Mouse (Mus musculus): ENCODE data around the gene Cntnap1. TPM values are rescaled to one million over a fixed set of nuclear protein-coding genes. Genes with fewer than 3 reads are reported as not detected.
"Not testable (repeated sequence)": the region's sequence is repeated elsewhere in the genome, so short reads cannot be mapped to it uniquely, and the experiment has no call there.

The Cntnap1 gene
- polyA plus RNA-seq, 1 experiment = 1.5 TPM

DNA sequence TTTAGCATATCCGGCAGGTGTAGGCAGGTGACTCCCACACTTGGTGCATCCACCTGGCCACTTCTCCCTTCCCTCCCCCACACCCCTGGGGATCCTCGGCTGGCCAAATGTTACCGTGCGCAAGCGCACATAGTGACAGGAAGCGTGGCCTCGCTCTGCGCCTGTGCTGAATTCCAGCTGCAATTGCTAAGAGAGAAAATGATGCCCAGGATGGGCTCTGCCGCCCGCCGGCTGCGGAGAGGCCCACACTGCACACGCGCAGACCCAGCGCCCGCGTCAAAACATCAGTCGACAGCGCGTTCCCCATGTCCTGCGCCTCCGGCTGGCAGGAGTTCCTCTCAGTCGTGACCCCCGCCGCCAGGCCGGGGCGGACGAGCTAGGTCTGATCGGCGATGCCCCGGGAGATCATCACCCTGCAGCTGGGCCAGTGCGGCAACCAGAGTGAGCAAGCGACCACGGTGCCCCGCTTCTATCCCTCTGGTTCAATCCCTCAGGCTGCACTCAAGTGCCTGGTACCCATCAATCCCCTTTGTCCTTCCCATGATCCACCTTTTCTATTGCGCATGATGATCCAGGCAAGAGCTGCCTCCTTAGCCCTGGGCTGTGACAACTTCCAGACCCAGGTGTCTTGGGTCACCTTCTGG is 14.5 kb upstream of the Cntnap1 start, which contains the start of gene Tubg2:
Gene Tubg2 (plus strand): TSS at position 180 of the 644 bp plus-strand sequence.
- no peak; the same call in 1 of the 2 replicates for TF ChIP-seq POLR2A (IDR thresholded peaks at IDR 0.05; ENCODE audit: borderline replicate concordance, control insufficient read depth, low read depth, low read length)
- TF ChIP-seq CTCF (IDR thresholded peaks at IDR 0.05; ENCODE audit: control insufficient read depth, insufficient read depth, low read length) = no peak
- Histone ChIP-seq H3K4me1 (ENCODE audit: control insufficient read depth, insufficient read depth, low read length) (no peaks in the 10 kb centered on the region), H3K27ac (ENCODE audit: control insufficient read depth, insufficient read depth, low read depth, low read length, poor library complexity) (no peak within 1 kb of the TSS), H3K4me3 (replicated peaks; ENCODE audit: control insufficient read depth, low read depth, low read length) (no peak within 1 kb of the TSS)
- 5% methylated on average over 36 of the region's 36 CpGs for WGBS

DNA sequence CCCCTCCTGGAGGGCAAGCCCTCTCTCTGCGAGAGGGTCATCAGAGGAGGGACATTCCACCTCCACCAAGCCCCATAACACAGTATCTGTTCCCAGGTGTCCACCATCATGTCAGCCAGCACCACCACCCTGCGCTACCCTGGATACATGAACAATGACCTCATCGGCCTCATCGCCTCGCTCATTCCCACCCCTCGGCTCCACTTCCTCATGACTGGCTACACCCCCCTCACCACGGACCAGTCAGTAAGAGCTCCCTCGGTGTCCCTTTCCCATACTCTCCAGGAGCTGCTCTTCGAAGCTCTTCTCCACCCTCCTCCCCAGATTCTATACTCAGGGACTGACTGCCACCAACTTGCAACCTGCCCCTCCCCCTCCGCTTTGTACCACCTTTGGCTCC is 10.2 kb upstream of the Cntnap1 start:
- 72% methylated on average over 10 of the region's 10 CpGs for WGBS
- not testable (repeated sequence) for H3K4me3 ChIP-seq (replicated peaks; ENCODE audit: control insufficient read depth, low read depth, low read length); H3K4me1 ChIP-seq (ENCODE audit: control insufficient read depth, insufficient read depth, low read length); H3K27ac ChIP-seq (ENCODE audit: control insufficient read depth, insufficient read depth, low read depth, low read length, poor library complexity)

DNA sequence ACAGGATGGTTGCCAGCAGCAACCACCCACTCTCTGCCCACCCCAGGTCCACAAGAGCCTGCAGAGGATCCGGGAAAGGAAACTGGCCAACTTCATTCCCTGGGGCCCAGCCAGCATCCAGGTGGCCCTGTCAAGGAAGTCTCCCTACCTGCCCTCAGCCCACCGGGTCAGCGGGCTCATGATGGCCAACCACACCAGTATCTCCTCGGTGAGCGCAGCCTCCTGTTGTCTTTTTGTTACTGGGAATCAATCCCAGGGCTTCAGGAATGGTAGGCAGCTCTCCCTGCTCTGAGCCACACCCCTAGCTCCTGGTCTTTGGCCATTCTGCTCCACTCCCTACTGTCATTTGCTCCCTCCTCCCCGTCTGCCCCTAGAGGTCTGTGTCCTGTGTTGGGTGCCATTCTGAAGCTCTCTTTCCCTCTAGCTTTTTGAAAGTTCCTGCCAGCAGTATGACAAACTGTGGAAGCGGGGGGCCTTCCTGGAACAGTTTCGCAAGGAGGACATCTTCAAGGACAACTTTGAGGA is 9.3 kb upstream of the Cntnap1 start:
- H3K27ac ChIP-seq (ENCODE audit: control insufficient read depth, insufficient read depth, low read depth, low read length, poor library complexity); H3K4me1 ChIP-seq (ENCODE audit: control insufficient read depth, insufficient read depth, low read length); H3K4me3 ChIP-seq (replicated peaks; ENCODE audit: control insufficient read depth, low read depth, low read length): not testable (repeated sequence)
- WGBS = 78% methylated on average over 8 of the region's 8 CpGs

DNA sequence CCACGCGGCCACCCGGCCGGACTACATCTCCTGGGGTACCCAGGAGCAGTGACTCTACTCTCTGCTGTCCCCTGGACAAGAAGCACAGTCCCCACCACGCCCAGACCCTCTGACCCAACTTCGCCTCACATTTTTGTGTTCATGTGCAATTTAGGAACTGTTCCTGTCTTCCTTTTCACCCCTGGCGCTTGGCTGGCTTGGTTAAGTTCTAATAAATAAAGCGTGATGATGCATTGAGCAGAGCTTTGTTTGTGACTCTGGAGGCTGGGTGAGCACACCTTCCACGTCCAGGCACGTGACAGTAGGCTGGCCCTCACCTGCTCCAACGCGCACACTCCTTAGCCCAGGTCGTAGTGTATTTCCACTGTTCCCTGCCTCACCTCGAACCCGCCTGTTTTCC is 8.8 kb upstream of the Cntnap1 start:
- no peaks in the 10 kb centered on the region for H3K4me1 ChIP-seq (ENCODE audit: control insufficient read depth, insufficient read depth, low read length)
- H3K4me3 ChIP-seq (replicated peaks; ENCODE audit: control insufficient read depth, low read depth, low read length) = no peak overlapping the region
- TF ChIP-seq CTCF (IDR thresholded peaks at IDR 0.05; ENCODE audit: control insufficient read depth, insufficient read depth, low read length) (no peak), POLR2A (IDR thresholded peaks at IDR 0.05; ENCODE audit: borderline replicate concordance, control insufficient read depth, low read depth, low read length) (no peak)
- no peak overlapping the region for H3K27ac ChIP-seq (ENCODE audit: control insufficient read depth, insufficient read depth, low read depth, low read length, poor library complexity)
- WGBS = 83% methylated on average over 15 of the region's 15 CpGs

DNA sequence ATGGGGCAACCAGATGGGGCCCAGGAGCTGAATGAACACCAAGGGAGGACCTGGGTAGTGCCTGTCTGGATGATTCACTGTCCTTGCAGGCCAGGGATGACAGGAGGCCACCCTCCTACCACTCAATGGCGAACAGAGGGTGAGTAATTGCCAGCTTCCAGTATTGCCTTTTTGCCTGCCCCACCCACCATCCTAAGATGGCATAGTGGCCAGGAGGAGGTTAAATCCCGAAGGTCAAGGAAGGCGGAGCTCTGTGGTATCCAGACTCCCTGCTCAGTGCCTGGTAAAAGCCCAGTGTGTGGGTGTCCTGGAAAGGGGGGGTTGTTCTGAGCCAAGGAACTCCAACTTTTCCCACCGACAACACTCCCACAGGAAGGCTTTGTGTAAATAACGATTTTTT is 8.0 kb upstream of the Cntnap1 start:
- H3K4me3 ChIP-seq (replicated peaks; ENCODE audit: control insufficient read depth, low read depth, low read length) = no peak overlapping the region
- TF ChIP-seq CTCF (IDR thresholded peaks at IDR 0.05; ENCODE audit: control insufficient read depth, insufficient read depth, low read length) (no peak), POLR2A (IDR thresholded peaks at IDR 0.05; ENCODE audit: borderline replicate concordance, control insufficient read depth, low read depth, low read length) (no peak)
- WGBS = 65% methylated on average over 5 of the region's 5 CpGs
- no peak overlapping the region for H3K27ac ChIP-seq (ENCODE audit: control insufficient read depth, insufficient read depth, low read depth, low read length, poor library complexity)
- no peaks in the 10 kb centered on the region for H3K4me1 ChIP-seq (ENCODE audit: control insufficient read depth, insufficient read depth, low read length)

DNA sequence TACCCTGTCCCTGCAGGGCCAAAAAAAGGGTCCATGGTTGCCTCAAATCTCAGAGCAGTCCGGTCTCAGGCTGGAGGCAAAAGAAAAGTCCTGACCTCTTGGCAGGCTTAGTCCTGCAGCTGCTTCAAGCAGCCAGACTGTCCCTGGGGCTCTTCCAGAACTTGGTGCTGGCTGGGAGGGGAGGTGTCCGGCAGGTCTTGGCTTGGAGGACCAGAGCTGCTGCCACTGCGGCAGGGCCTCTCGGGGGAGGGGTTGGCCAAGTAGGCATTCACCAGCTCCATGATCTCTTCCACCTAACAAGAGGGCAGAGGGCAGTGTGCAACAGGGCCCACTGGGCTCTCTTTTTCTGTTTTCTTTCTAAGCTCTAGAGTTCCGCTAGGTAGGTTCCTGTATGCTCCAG is 7.6 kb upstream of the Cntnap1 start:
- H3K4me3 ChIP-seq (replicated peaks; ENCODE audit: control insufficient read depth, low read depth, low read length) = no peak overlapping the region
- H3K27ac ChIP-seq (ENCODE audit: control insufficient read depth, insufficient read depth, low read depth, low read length, poor library complexity) = no peak overlapping the region
- TF ChIP-seq POLR2A (IDR thresholded peaks at IDR 0.05; ENCODE audit: borderline replicate concordance, control insufficient read depth, low read depth, low read length) (no peak), CTCF (IDR thresholded peaks at IDR 0.05; ENCODE audit: control insufficient read depth, insufficient read depth, low read length) (no peak)
- no peaks in the 10 kb centered on the region for H3K4me1 ChIP-seq (ENCODE audit: control insufficient read depth, insufficient read depth, low read length)
- 83% methylated on average over 5 of the region's 5 CpGs for WGBS

DNA sequence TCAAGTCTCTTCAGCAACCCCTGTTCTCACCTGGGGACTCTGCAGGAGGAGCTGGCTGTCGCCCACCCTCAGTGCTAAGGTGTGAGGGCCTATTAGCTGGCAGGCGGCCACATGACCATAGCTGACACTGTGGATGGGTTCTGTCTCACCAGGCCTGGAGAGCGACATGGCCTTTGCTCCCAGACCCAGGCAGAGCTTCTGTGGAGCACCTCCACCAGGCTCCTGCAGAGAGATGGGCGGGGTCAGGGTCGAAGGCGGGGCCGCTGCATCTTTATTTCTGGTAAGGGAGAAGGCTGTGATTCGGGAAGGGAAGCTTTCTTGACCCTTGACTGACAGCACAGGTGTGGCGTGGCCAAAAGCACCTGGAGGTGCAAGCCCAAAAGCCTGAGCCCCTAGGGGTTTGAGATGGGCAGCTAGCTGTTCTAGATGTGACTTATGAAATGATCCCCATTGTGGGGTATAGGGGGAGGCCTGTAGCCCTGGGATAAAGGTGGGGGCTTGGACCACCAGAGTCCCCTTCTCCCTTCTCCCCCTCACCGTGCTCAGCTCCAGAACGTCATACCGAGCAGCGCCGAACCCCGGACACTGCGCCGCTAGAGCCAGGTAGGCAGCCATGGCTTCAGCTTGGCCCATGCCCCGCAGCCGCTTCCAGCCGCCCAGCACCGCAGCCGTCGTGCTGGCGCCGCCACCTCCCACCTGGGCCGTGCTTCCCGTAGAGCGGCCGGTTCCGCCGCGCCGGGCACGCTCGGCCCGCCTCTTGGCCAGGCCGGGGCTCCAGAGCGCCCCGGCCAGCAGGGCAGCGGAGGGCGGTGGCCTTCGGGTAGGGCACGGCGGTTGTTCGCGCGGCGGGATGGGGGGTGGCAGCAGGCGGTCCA is 6.6 kb upstream of the Cntnap1 start:
- Histone ChIP-seq H3K4me3 (replicated peaks; ENCODE audit: control insufficient read depth, low read depth, low read length) (no peak overlapping the region), H3K27ac (ENCODE audit: control insufficient read depth, insufficient read depth, low read depth, low read length, poor library complexity) (no peak overlapping the region), H3K4me1 (ENCODE audit: control insufficient read depth, insufficient read depth, low read length) (no peaks in the 10 kb centered on the region)
- no peak for TF ChIP-seq POLR2A (IDR thresholded peaks at IDR 0.05; ENCODE audit: borderline replicate concordance, control insufficient read depth, low read depth, low read length)
- no peak for TF ChIP-seq CTCF (IDR thresholded peaks at IDR 0.05; ENCODE audit: control insufficient read depth, insufficient read depth, low read length)
- 33% methylated on average over 49 of the region's 49 CpGs for WGBS

DNA sequence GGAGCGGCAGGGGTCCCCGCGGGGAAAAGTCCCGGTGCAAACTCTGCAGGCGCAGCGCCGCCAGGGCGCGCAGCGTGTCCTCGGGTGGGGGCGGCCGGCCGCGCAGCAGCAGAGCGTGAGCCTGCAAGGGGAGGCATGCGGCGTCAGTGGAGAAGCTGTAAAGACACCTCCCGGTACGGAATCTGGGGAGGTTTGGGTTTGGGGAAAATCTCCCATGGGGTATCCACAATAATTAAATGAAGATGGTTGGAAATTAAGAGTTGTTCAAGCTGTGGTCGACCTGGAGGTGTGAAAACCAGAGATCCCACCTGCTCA is 6.0 kb upstream of the Cntnap1 start:
- no peak for TF ChIP-seq POLR2A (IDR thresholded peaks at IDR 0.05; ENCODE audit: borderline replicate concordance, control insufficient read depth, low read depth, low read length)
- TF ChIP-seq CTCF (IDR thresholded peaks at IDR 0.05; ENCODE audit: control insufficient read depth, insufficient read depth, low read length) = no peak
- WGBS = 24% methylated on average over 21 of the region's 21 CpGs
- no peaks in the 10 kb centered on the region for H3K4me1 ChIP-seq (ENCODE audit: control insufficient read depth, insufficient read depth, low read length)
- H3K4me3 ChIP-seq (replicated peaks; ENCODE audit: control insufficient read depth, low read depth, low read length) = no peak overlapping the region
- H3K27ac ChIP-seq (ENCODE audit: control insufficient read depth, insufficient read depth, low read depth, low read length, poor library complexity) = no peak overlapping the region
